Mouse (Mus musculus) cerebellum, adult 2 months (tissue): Measurements from ENCODE around the gene Mrpl10. TPM values are rescaled to one million over a fixed set of nuclear protein-coding genes. Genes with fewer than 3 reads are reported as not detected.

Experiments
- DNase-seq, 2 experiments: peaks; one replicate each; pipeline ENCODE4 v3.0.0; 2021
- H3K27ac ChIP-seq: fragments of 200-500 bp; 2 replicates; pipeline ENCODE4 v1.5.1; 2012; ENCODE audit warnings: low read length, control low read depth, inconsistent platforms; ENCODE audit not compliant: insufficient read depth
- H3K27me3 ChIP-seq: fragments of 200-500 bp; 2 replicates; pipeline ENCODE4 v1.6.1; 2012; ENCODE audit warnings: inconsistent platforms, mild to moderate bottlenecking, low read length, moderate library complexity; ENCODE audit not compliant: control insufficient read depth, insufficient read depth
- H3K4me1 ChIP-seq: fragments of 200-500 bp; 2 replicates; pipeline ENCODE4 v1.6.1; 2011; ENCODE audit warnings: low read length; ENCODE audit not compliant: control insufficient read depth, insufficient read depth
- H3K4me3 ChIP-seq: fragments of 200-500 bp; replicated peaks from 2 replicates; pipeline ENCODE3; 2011; ENCODE audit warnings: mild to moderate bottlenecking, low read depth, low read length, control low read depth; ENCODE audit not compliant: insufficient read depth
- CTCF ChIP-seq: fragments of 200-500 bp; IDR thresholded peaks from 2 replicates; pipeline ENCODE4 v1.5.1; 2011; ENCODE audit warnings: low read depth, mild to moderate bottlenecking, control low read depth, low read length, moderate library complexity, borderline replicate concordance; ENCODE audit not compliant: insufficient read depth
- POLR2A ChIP-seq: fragments of 200-500 bp; IDR thresholded peaks from 2 replicates; pipeline ENCODE4 v1.6.1; 2011; ENCODE audit warnings: low read length, control low read depth, borderline replicate concordance; ENCODE audit not compliant: insufficient read depth
- WGBS: fragments of 180-500 bp; shearing (Covaris S2); methylation state at CpG from one replicate; pipeline ENCODE4 v1.1.7; 2018; 5-methylcytosine and 5-hydroxymethylcytosine counted together
- polyA plus RNA-seq: library from polyadenylated mRNA; depleted of rRNA; stranded (reverse); fragments of >200 nt; gene quantifications from 2 replicates; pipeline ENCODE4 v1.2.3, GENCODE M21; 2012

The Mrpl10 gene
- polyA plus RNA-seq, 1 experiment: 83.5 TPM

- Histone ChIP-seq H3K4me1 (peaks cover 14% of the 10 kb centered on the region), H3K27me3 (no peaks in the 10 kb centered on the region), H3K27ac (peak within 1 kb of the TSS; percentile 40), H3K4me3 (peak within 1 kb of the TSS; percentile 69)
- under 1% methylated on average over 18 of the region's 18 CpGs for WGBS
- TF ChIP-seq CTCF: peak; percentile 42; the same call in 1 of the 2 replicates
- TF ChIP-seq POLR2A: peak; percentile 72; the same call in 1 of the 2 replicates
- peak; percentile 75 to 77 for DNase-seq
Measured at GRCm38 (mm10) chr11:97050216-97050943, 9.0 kb downstream of the Mrpl10 start, which contains the start of gene Osbpl7. TSS of gene Osbpl7 (plus strand) at chr11:97050628.

DNA sequence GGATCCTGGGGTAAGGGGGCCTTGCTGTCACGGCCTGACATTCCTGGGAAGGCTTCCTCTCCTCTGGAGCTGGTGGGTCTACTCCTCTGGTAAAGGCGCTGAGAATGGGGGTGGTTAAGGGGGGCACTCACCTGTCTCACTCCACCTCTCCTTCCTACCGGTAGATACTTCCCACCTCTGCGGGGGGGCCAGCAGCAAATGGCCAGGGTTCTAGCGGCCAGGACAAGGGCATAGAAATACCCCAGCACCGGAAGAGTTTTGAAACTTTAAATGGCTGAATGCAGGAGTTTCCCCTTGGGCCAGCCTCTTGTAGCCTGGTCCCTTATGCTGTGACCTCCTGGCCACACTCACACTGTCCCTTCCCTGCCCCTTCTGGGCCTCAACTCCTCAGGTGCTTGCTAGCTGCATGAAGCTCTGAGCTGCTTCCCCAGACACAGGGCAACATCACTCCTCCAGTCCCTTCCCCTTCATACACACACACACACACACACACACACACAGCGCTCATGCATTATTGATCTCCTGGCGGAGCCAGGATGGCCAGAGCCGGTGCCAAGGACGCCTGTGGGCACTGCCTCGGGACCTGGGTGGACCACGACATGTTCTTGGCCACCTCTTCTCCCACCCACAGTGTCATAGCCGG lies 9.7 kb downstream of the Mrpl10 start:
- Histone ChIP-seq H3K4me3 (peak overlapping the region; percentile 69), H3K4me1 (peaks cover 14% of the 10 kb centered on the region), H3K27me3 (no peaks in the 10 kb centered on the region), H3K27ac (peak overlapping the region; percentile 40)
- TF ChIP-seq CTCF: no peak
- TF ChIP-seq POLR2A: no peak
- under 1% methylated on average over 13 of the region's 13 CpGs for WGBS
- DNase-seq: peak in 1 of 2 experiments; percentile 37

GRCm38 (mm10) chr11:97052219-97052646 lies 10.9 kb downstream of the Mrpl10 start:
- Histone ChIP-seq H3K4me1 (peaks cover 14% of the 10 kb centered on the region), H3K4me3 (peak overlapping the region; percentile 6), H3K27me3 (no peaks in the 10 kb centered on the region), H3K27ac (no peak overlapping the region)
- no peak for DNase-seq
- no peak for TF ChIP-seq CTCF
- no peak for TF ChIP-seq POLR2A
- WGBS: 17% methylated on average over 11 of the region's 11 CpGs

- TF ChIP-seq CTCF (no peak), POLR2A (no peak)
- no peak overlapping the region for H3K4me3 ChIP-seq
- 52% methylated on average over 9 of the region's 9 CpGs for WGBS
- H3K4me1 ChIP-seq: no peaks in the 10 kb centered on the region
- no peak overlapping the region for H3K27ac ChIP-seq
- no peak for DNase-seq
- no peaks in the 10 kb centered on the region for H3K27me3 ChIP-seq
Measured at GRCm38 (mm10) chr11:97063274-97063920, 22.0 kb downstream of the Mrpl10 start.

DNA sequence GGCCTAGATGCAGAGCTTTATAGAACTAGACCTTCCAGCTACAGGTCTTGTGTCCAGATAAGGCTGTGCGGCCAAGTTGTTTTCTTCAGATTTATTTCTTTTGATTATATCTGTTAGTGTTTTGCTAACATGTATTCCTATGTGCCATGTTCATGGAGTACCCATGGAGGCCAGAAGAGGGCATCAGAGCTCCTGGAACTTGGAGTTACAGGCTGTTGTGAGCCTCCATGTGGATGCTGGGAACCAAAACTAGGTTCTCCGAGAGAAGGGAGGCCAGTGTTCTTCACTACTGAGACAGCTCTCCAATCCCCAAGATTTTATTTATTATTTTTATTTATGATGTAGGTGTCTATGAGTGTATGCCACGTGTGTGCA lies 22.5 kb downstream of the Mrpl10 start:
- TF ChIP-seq CTCF: no peak
- no peak for TF ChIP-seq POLR2A
- Histone ChIP-seq H3K4me1 (no peaks in the 10 kb centered on the region), H3K4me3 (no peak overlapping the region), H3K27ac (no peak overlapping the region), H3K27me3 (no peaks in the 10 kb centered on the region)
- no peak for DNase-seq
- WGBS: 90% methylated on average over 3 of the region's 3 CpGs

- Histone ChIP-seq H3K4me1 (peaks cover 4% of the 10 kb centered on the region; the same call in 1 of the 2 replicates), H3K4me3 (no peak overlapping the region), H3K27me3 (no peaks in the 10 kb centered on the region), H3K27ac (no peak overlapping the region)
- no peak for TF ChIP-seq CTCF
- no peak for TF ChIP-seq POLR2A
- 92% methylated on average over 12 of the region's 12 CpGs for WGBS
- no peak for DNase-seq
Measured at GRCm38 (mm10) chr11:97065538-97066295, 24.4 kb downstream of the Mrpl10 start.
